In genomic region chr10:43420660-43421413, GRCm38 (mm10) we compare ENCODE assay signal across 10 mouse cellular contexts. TPM values are rescaled to one million over a fixed set of nuclear protein-coding genes. Genes with fewer than 3 reads are reported as not detected.
DNase-seq lines count a peak whose midpoint lies in the region; ATAC-seq and TF ChIP-seq lines count a peak whose summit lies in the region.
"Had no signal": no experiment of that assay in that cellular context is flagged by ENCODE, and none has a peak within 500 bp of the region (broad histone marks: within the 10 kb centered on the region; RNA-seq: fewer than 3 reads in every experiment).

No protein-coding gene starts in this region.

- H3K4me3 ChIP-seq in kidney, postnatal 0 days (replicated peaks; ENCODE audit: low read depth, low read length) = no peak overlapping the region
- no peak overlapping the region for H3K4me3 ChIP-seq in forebrain, embryonic 16.5 days (replicated peaks; ENCODE audit: low read length)
- H3K4me3 ChIP-seq: heart, embryonic 13.5 days had no signal

- no peaks in the 10 kb centered on the region for H3K36me3 ChIP-seq in kidney, postnatal 0 days (ENCODE audit: insufficient read depth, low read length)
- no peaks in the 10 kb centered on the region for H3K36me3 ChIP-seq in forebrain, embryonic 16.5 days (ENCODE audit: control insufficient read depth, insufficient read depth)
- H3K36me3 ChIP-seq: heart, embryonic 13.5 days had no signal

- no peak for ATAC-seq in kidney, postnatal 0 days (replicated peaks; ENCODE audit: low FRiP score, low read depth)
- ATAC-seq in forebrain, embryonic 16.5 days = peak; percentile 76

- H3K9ac ChIP-seq in kidney, postnatal 0 days (ENCODE audit: low read depth, low read length) = no peak overlapping the region
- no peak overlapping the region for H3K9ac ChIP-seq in forebrain, embryonic 16.5 days (replicated peaks; ENCODE audit: low read depth, low read length)
- H3K9ac ChIP-seq: heart, embryonic 13.5 days had no signal

- 71% methylated on average over 22 of the region's 22 CpGs for WGBS in kidney, postnatal 0 days
- WGBS in forebrain, embryonic 16.5 days = 57% methylated on average over 22 of the region's 22 CpGs

- no peaks in the 10 kb centered on the region for H3K9me3 ChIP-seq in kidney, postnatal 0 days (replicated peaks; ENCODE audit: low read length)
- H3K9me3 ChIP-seq in forebrain, embryonic 16.5 days (ENCODE audit: control insufficient read depth, low read length) = no peaks in the 10 kb centered on the region
- H3K9me3 ChIP-seq: heart, embryonic 13.5 days had no signal

- peak; percentile 15; the same call in 1 of the 2 replicates for TF ChIP-seq CTCF in kidney, postnatal 0 days (IDR thresholded peaks at IDR 0.05; ENCODE audit: low read depth)

- H3K27me3 ChIP-seq in kidney, postnatal 0 days (ENCODE audit: insufficient read depth, low read length) = no peaks in the 10 kb centered on the region
- no peaks in the 10 kb centered on the region for H3K27me3 ChIP-seq in forebrain, embryonic 16.5 days (replicated peaks; ENCODE audit: control insufficient read depth, insufficient read depth, low read length)
- H3K27me3 ChIP-seq: heart, embryonic 13.5 days had no signal

- no peak overlapping the region for H3K27ac ChIP-seq in kidney, postnatal 0 days
- H3K27ac ChIP-seq in forebrain, embryonic 16.5 days (ENCODE audit: low read length) = peak overlapping the region; percentile 58; the same call in 1 of the 2 replicates
- H3K27ac ChIP-seq: heart, embryonic 13.5 days had no signal

- no peak for DNase-seq in kidney, postnatal 0 days (ENCODE audit: low spot score)
- no peak for DNase-seq in kidney, postnatal 36 days
- peak; percentile 26 to 28 for DNase-seq in layer of hippocampus, postnatal 10 days (ENCODE audit: low spot score in 2 of 2)
- peak; percentile 49 for DNase-seq in right cerebral cortex, postnatal 25 days
- no peak for DNase-seq in spleen, postnatal 4 days (ENCODE audit: low spot score in 2 of 2)
- DNase-seq in heart, postnatal 10 days = no peak
- DNase-seq in spleen, postnatal 14 days (ENCODE audit: low spot score in 2 of 2) = no peak

- no peak overlapping the region for H3K4me2 ChIP-seq in kidney, postnatal 0 days (ENCODE audit: low read length)
- peak overlapping the region; percentile 7; the same call in 1 of the 2 replicates for H3K4me2 ChIP-seq in forebrain, embryonic 16.5 days (ENCODE audit: low read length)
- H3K4me2 ChIP-seq: heart, embryonic 13.5 days; liver, embryonic 11.5 days had no signal

- intact Hi-C loops in heart, postnatal 10 days (cut with DNase I) = no loop called here

- H3K4me1 ChIP-seq in kidney, postnatal 0 days (replicated peaks; ENCODE audit: insufficient read depth, low read length) = no peaks in the 10 kb centered on the region
- H3K4me1 ChIP-seq in forebrain, embryonic 16.5 days (replicated peaks; ENCODE audit: control insufficient read depth, insufficient read depth, low read length) = peaks cover 13% of the 10 kb centered on the region

RNA-seq across cellular contexts. Expression of gene Bend3, which starts 57.8 kb away (rescaled TPM):
- 2.8 TPM in 2 replicates for polyA plus RNA-seq in kidney, postnatal 0 days (2015; fragmentation: Nextera tagmentation; extraction: Ambion mirVana)
- 3.9 and 4.5 TPM in 2 replicates for polyA plus RNA-seq in forebrain, embryonic 16.5 days (2015; fragmentation: Nextera tagmentation; extraction: Ambion mirVana)
- 1 to 10 TPM; 5.8 to 8.9 TPM for total RNA-seq in layer of hippocampus, postnatal 10 days (2021)
- 10 to 100 TPM in 1 of 2 experiments, 1 to 10 TPM in 1; 8.7 to 11.0 TPM for total RNA-seq in heart, postnatal 10 days (2021)

Comparison
In these comparisons a context has a peak if more than half of its experiments do, and no peak if none do; other contexts are left out.
1. DNase-seq: peak in layer of hippocampus, postnatal 10 days (2 of 2) and right cerebral cortex, postnatal 25 days (single experiment); none in kidney, postnatal 0 days (single experiment), kidney, postnatal 36 days (0 of 2), spleen, postnatal 4 days (0 of 2), heart, postnatal 10 days (0 of 2) and spleen, postnatal 14 days (0 of 2).